Mouse (Mus musculus): ENCODE data around the gene Fbln7. TPM values are rescaled to one million over a fixed set of nuclear protein-coding genes. Genes with fewer than 3 reads are reported as not detected.

The Fbln7 gene
- total RNA-seq (2015; ENCODE audit: low replicate concordance) (not detected in 2 replicates), total RNA-seq (2017; ENCODE audit: low replicate concordance) (not detected in 2 replicates)

- no peak for ATAC-seq (replicated peaks; ENCODE audit: low FRiP score, poor library complexity, severe bottlenecking)
Observed at GRCm38 (mm10) chr2:128862636-128863035, at the start of gene Fbln7. Gene Fbln7 (plus strand): TSS chr2:128862981.

GRCm38 (mm10) chr2:128816311-128816710 lies 46.5 kb upstream of the Fbln7 start:
- ATAC-seq (replicated peaks; ENCODE audit: low FRiP score, poor library complexity, severe bottlenecking) = no peak

- ATAC-seq (replicated peaks; ENCODE audit: low FRiP score, poor library complexity, severe bottlenecking) = no peak
Observed at GRCm38 (mm10) chr2:128816916-128817315, 45.9 kb upstream of the Fbln7 start.

GRCm38 (mm10) chr2:128817387-128817785 lies 45.4 kb upstream of the Fbln7 start:
- peak; percentile 47 for ATAC-seq (replicated peaks; ENCODE audit: low FRiP score, poor library complexity, severe bottlenecking)

GRCm38 (mm10) chr2:128817786-128818681 lies 44.7 kb upstream of the Fbln7 start, which contains the start of gene Tmem87b:
Gene Tmem87b (plus strand): TSS chr2:128818118.
- peak; percentile 90 for ATAC-seq (replicated peaks; ENCODE audit: low FRiP score, poor library complexity, severe bottlenecking)

- no peak for ATAC-seq (replicated peaks; ENCODE audit: low FRiP score, poor library complexity, severe bottlenecking)
Observed at GRCm38 (mm10) chr2:128818956-128819643, 43.7 kb upstream of the Fbln7 start.

GRCm38 (mm10) chr2:128820631-128821030 lies 42.1 kb upstream of the Fbln7 start:
- no peak for ATAC-seq (replicated peaks; ENCODE audit: low FRiP score, poor library complexity, severe bottlenecking)

- no peak for ATAC-seq (replicated peaks; ENCODE audit: low FRiP score, poor library complexity, severe bottlenecking)
Observed at GRCm38 (mm10) chr2:128823893-128824292, 38.9 kb upstream of the Fbln7 start.

- no peak for ATAC-seq (replicated peaks; ENCODE audit: low FRiP score, poor library complexity, severe bottlenecking)
Observed at GRCm38 (mm10) chr2:128827787-128828186, 35.0 kb upstream of the Fbln7 start.

- ATAC-seq (replicated peaks; ENCODE audit: low FRiP score, poor library complexity, severe bottlenecking) = no peak
Observed at GRCm38 (mm10) chr2:128832611-128833010, 30.2 kb upstream of the Fbln7 start.

GRCm38 (mm10) chr2:128833035-128833434 lies 29.7 kb upstream of the Fbln7 start:
- no peak for ATAC-seq (replicated peaks; ENCODE audit: low FRiP score, poor library complexity, severe bottlenecking)

- no peak for ATAC-seq (replicated peaks; ENCODE audit: low FRiP score, poor library complexity, severe bottlenecking)
Observed at GRCm38 (mm10) chr2:128833435-128833834, 29.3 kb upstream of the Fbln7 start.

GRCm38 (mm10) chr2:128837531-128837930 lies 25.2 kb upstream of the Fbln7 start:
- ATAC-seq (replicated peaks; ENCODE audit: low FRiP score, poor library complexity, severe bottlenecking) = no peak

- ATAC-seq (replicated peaks; ENCODE audit: low FRiP score, poor library complexity, severe bottlenecking) = no peak
Observed at GRCm38 (mm10) chr2:128838611-128839010, 24.2 kb upstream of the Fbln7 start.

- no peak for ATAC-seq (replicated peaks; ENCODE audit: low FRiP score, poor library complexity, severe bottlenecking)
Observed at GRCm38 (mm10) chr2:128839501-128839900, 23.3 kb upstream of the Fbln7 start.

GRCm38 (mm10) chr2:128842437-128842836 lies 20.3 kb upstream of the Fbln7 start:
- ATAC-seq (replicated peaks; ENCODE audit: low FRiP score, poor library complexity, severe bottlenecking) = no peak

GRCm38 (mm10) chr2:128850036-128850435 lies 12.7 kb upstream of the Fbln7 start:
- ATAC-seq (replicated peaks; ENCODE audit: low FRiP score, poor library complexity, severe bottlenecking) = no peak

- ATAC-seq (replicated peaks; ENCODE audit: low FRiP score, poor library complexity, severe bottlenecking) = no peak
Observed at GRCm38 (mm10) chr2:128856673-128857072, 6.1 kb upstream of the Fbln7 start.

- no peak for ATAC-seq (replicated peaks; ENCODE audit: low FRiP score, poor library complexity, severe bottlenecking)
Observed at GRCm38 (mm10) chr2:128858962-128859361, 3.8 kb upstream of the Fbln7 start.

GRCm38 (mm10) chr2:128859861-128860260 lies 2.9 kb upstream of the Fbln7 start:
- ATAC-seq (replicated peaks; ENCODE audit: low FRiP score, poor library complexity, severe bottlenecking) = no peak
